Mouse (Mus musculus): ENCODE results near the gene Irs2. TPM values are rescaled to one million over a fixed set of nuclear protein-coding genes. Genes with fewer than 3 reads are reported as not detected.

Gene Irs2
- polyA plus RNA-seq, 1 experiment from 2014 or later, result 5.4 TPM

GRCm38 (mm10) chr8:10994390-10994954, 13.8 kb downstream of the Irs2 start:
- peaks cover 36% of the 10 kb centered on the region for H3K4me1 ChIP-seq (replicated peaks; ENCODE audit: control insufficient read depth, insufficient read depth, low read length)
- no peak overlapping the region for H3K4me3 ChIP-seq (replicated peaks; ENCODE audit: low read length)
- H3K27me3 ChIP-seq (replicated peaks; ENCODE audit: control insufficient read depth, insufficient read depth, low read length), result no peaks in the 10 kb centered on the region
- H3K9me3 ChIP-seq (ENCODE audit: control insufficient read depth, low read length), result no peaks in the 10 kb centered on the region
- H3K36me3 ChIP-seq (ENCODE audit: control insufficient read depth, insufficient read depth), result no peaks in the 10 kb centered on the region
- 92% methylated on average over 6 of the region's 6 CpGs for WGBS
- H3K4me2 ChIP-seq (ENCODE audit: low read length), result no peak overlapping the region
- H3K27ac ChIP-seq (ENCODE audit: low read length), result no peak overlapping the region
- H3K9ac ChIP-seq (replicated peaks; ENCODE audit: low read depth, low read length), result no peak overlapping the region
- ATAC-seq, result no peak

DNA sequence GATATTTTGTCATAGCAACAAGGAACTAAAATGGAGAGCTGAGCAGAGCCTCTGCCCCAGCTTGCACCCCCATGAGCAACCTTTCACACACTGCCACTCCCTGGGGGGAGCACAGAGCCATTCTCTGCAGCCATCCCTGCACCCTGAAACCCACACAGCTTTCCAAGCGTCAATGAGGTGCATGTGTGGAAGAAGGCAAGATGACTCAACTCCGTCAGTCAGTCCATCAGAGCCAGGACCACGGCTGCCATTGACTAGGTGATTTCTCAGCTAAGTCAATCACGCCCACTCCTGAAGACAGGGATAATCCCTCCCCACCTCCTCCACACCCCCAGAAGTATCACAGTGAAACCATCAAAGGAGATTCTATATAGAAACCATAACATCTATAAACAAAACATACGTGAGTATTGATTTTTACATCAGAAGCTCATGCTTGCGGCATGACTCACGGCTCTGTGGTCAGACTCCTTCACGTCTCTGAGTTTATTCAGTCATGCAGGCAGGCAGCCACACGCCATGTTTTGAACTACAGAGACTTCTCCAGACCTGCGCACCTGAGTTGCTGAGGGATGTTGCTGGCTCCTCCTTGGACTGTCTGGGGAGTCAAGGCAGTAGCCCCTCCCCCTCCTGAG, 14.6 kb downstream of the Irs2 start:
- Histone ChIP-seq H3K9me3 (ENCODE audit: control insufficient read depth, low read length) (no peaks in the 10 kb centered on the region), H3K4me1 (replicated peaks; ENCODE audit: control insufficient read depth, insufficient read depth, low read length) (peaks cover 40% of the 10 kb centered on the region), H3K27ac (ENCODE audit: low read length) (no peak overlapping the region), H3K36me3 (ENCODE audit: control insufficient read depth, insufficient read depth) (no peaks in the 10 kb centered on the region), H3K4me3 (replicated peaks; ENCODE audit: low read length) (no peak overlapping the region), H3K27me3 (replicated peaks; ENCODE audit: control insufficient read depth, insufficient read depth, low read length) (no peaks in the 10 kb centered on the region), H3K4me2 (ENCODE audit: low read length) (no peak overlapping the region), H3K9ac (replicated peaks; ENCODE audit: low read depth, low read length) (no peak overlapping the region)
- WGBS, result 95% methylated on average over 10 of the region's 10 CpGs
- ATAC-seq, result no peak

DNA sequence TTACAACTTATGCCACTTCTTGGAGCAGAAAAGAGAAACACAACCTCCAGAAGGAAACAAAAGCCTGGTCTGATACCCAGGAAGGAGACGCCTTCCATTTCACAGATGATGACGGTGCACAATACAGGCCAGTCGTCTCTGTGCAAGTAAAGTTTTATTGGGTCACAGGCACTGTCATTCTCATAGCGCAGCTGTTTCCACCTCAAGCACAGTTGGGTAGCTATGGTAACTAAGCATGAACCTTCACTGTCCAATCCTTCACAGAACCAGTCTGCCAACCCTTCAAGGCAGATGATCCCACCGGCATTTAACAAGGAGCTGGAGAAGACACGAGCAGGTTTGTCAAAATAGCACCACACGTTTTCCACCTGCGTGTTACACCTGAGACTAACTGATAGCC, 16.2 kb downstream of the Irs2 start:
- H3K4me1 ChIP-seq (replicated peaks; ENCODE audit: control insufficient read depth, insufficient read depth, low read length), result peaks cover 30% of the 10 kb centered on the region
- H3K4me2 ChIP-seq (ENCODE audit: low read length), result no peak overlapping the region
- H3K4me3 ChIP-seq (replicated peaks; ENCODE audit: low read length), result no peak overlapping the region
- no peak for ATAC-seq
- no peak overlapping the region for H3K9ac ChIP-seq (replicated peaks; ENCODE audit: low read depth, low read length)
- WGBS, result 56% methylated on average over 8 of the region's 8 CpGs
- no peaks in the 10 kb centered on the region for H3K9me3 ChIP-seq (ENCODE audit: control insufficient read depth, low read length)
- no peaks in the 10 kb centered on the region for H3K27me3 ChIP-seq (replicated peaks; ENCODE audit: control insufficient read depth, insufficient read depth, low read length)
- H3K27ac ChIP-seq (ENCODE audit: low read length), result no peak overlapping the region; the same call in 1 of the 2 replicates
- H3K36me3 ChIP-seq (ENCODE audit: control insufficient read depth, insufficient read depth), result no peaks in the 10 kb centered on the region

GRCm38 (mm10) chr8:10991323-10991722, 16.9 kb downstream of the Irs2 start:
- no peak overlapping the region for H3K9ac ChIP-seq (replicated peaks; ENCODE audit: low read depth, low read length)
- peaks cover 5% of the 10 kb centered on the region for H3K36me3 ChIP-seq (ENCODE audit: control insufficient read depth, insufficient read depth)
- 44% methylated on average over 2 of the region's 2 CpGs for WGBS
- peak overlapping the region; percentile 60 for H3K27ac ChIP-seq (ENCODE audit: low read length)
- H3K4me3 ChIP-seq (replicated peaks; ENCODE audit: low read length), result no peak overlapping the region
- no peaks in the 10 kb centered on the region for H3K9me3 ChIP-seq (ENCODE audit: control insufficient read depth, low read length)
- peak; percentile 16; the same call in 1 of the 2 replicates for ATAC-seq
- no peaks in the 10 kb centered on the region for H3K27me3 ChIP-seq (replicated peaks; ENCODE audit: control insufficient read depth, insufficient read depth, low read length)
- H3K4me2 ChIP-seq (ENCODE audit: low read length), result no peak overlapping the region
- H3K4me1 ChIP-seq (replicated peaks; ENCODE audit: control insufficient read depth, insufficient read depth, low read length), result peaks cover 30% of the 10 kb centered on the region

- WGBS, result 7% methylated on average over 10 of the region's 10 CpGs
- no peak overlapping the region for H3K4me2 ChIP-seq (ENCODE audit: low read length)
- peak; percentile 51 for ATAC-seq
Measured at GRCm38 (mm10) chr8:10990421-10991110, 17.7 kb downstream of the Irs2 start.

DNA sequence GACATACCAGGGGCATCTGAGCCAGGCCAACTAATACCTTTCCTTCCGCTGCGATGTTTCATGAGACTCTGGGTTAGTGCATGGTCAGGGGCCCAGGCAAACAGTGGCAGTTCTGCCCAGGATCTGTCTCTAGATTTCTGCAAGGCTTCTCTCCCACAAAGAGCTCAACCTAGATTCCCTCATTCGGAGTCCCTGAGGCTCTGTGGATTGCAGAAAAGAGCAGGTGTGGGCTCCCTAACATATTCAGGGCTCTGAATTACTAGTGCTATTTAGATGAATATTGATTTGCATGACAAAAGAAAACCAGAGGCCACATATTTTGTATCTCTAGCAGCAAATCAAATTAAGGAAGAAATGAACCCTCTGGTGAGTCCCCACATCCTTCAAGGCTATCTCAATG, 18.3 kb downstream of the Irs2 start:
- Histone ChIP-seq H3K4me1 (replicated peaks; ENCODE audit: control insufficient read depth, insufficient read depth, low read length) (peaks cover 30% of the 10 kb centered on the region), H3K27ac (ENCODE audit: low read length) (peak overlapping the region; percentile 62), H3K4me2 (ENCODE audit: low read length) (peak overlapping the region; percentile 12; the same call in 1 of the 2 replicates), H3K4me3 (replicated peaks; ENCODE audit: low read length) (no peak overlapping the region), H3K9ac (replicated peaks; ENCODE audit: low read depth, low read length) (peak overlapping the region; percentile 20; the same call in 1 of the 2 replicates), H3K36me3 (ENCODE audit: control insufficient read depth, insufficient read depth) (peaks cover 16% of the 10 kb centered on the region), H3K9me3 (ENCODE audit: control insufficient read depth, low read length) (no peaks in the 10 kb centered on the region), H3K27me3 (replicated peaks; ENCODE audit: control insufficient read depth, insufficient read depth, low read length) (no peaks in the 10 kb centered on the region)
- 33% methylated on average over 3 of the region's 3 CpGs for WGBS
- peak; percentile 57 for ATAC-seq

More at GRCm38 (mm10) chr8:10990421-10991110, 17.7 kb downstream of the Irs2 start:
- H3K4me3 ChIP-seq (replicated peaks; ENCODE audit: low read length), result no peak overlapping the region
- no peaks in the 10 kb centered on the region for H3K27me3 ChIP-seq (replicated peaks; ENCODE audit: control insufficient read depth, insufficient read depth, low read length)
- H3K9ac ChIP-seq (replicated peaks; ENCODE audit: low read depth, low read length), result no peak overlapping the region
- H3K27ac ChIP-seq (ENCODE audit: low read length), result peak overlapping the region; percentile 60
- peaks cover 12% of the 10 kb centered on the region for H3K36me3 ChIP-seq (ENCODE audit: control insufficient read depth, insufficient read depth)
- H3K9me3 ChIP-seq (ENCODE audit: control insufficient read depth, low read length), result no peaks in the 10 kb centered on the region
- peaks cover 30% of the 10 kb centered on the region for H3K4me1 ChIP-seq (replicated peaks; ENCODE audit: control insufficient read depth, insufficient read depth, low read length)

DNA sequence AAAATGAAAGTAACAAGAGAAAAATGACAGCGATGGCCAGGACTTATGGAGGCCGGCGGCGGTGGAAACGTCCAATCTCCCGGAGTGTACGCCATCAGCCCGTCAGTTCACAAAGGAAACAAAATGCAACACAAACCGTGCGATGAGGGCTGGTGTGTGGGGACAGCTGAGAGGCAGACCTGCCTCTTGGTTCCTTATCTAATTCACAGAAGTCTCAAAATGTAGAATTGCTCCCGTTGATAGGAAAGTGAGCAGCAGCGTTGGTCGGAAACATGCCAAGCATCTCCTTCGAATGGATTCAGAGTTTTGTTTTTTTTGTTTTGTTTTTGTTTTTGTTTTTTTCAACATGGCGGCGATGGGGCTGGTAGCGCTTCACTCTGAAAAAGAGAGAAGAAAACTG, 21.6 kb downstream of the Irs2 start:
- Histone ChIP-seq H3K4me1 (replicated peaks; ENCODE audit: control insufficient read depth, insufficient read depth, low read length) (peaks cover 22% of the 10 kb centered on the region), H3K9ac (replicated peaks; ENCODE audit: low read depth, low read length) (no peak overlapping the region), H3K4me3 (replicated peaks; ENCODE audit: low read length) (no peak overlapping the region), H3K27me3 (replicated peaks; ENCODE audit: control insufficient read depth, insufficient read depth, low read length) (no peaks in the 10 kb centered on the region), H3K36me3 (ENCODE audit: control insufficient read depth, insufficient read depth) (peaks cover 20% of the 10 kb centered on the region), H3K9me3 (ENCODE audit: control insufficient read depth, low read length) (no peaks in the 10 kb centered on the region), H3K27ac (ENCODE audit: low read length) (no peak overlapping the region), H3K4me2 (ENCODE audit: low read length) (no peak overlapping the region)
- ATAC-seq, result no peak
- WGBS, result 95% methylated on average over 17 of the region's 17 CpGs

DNA sequence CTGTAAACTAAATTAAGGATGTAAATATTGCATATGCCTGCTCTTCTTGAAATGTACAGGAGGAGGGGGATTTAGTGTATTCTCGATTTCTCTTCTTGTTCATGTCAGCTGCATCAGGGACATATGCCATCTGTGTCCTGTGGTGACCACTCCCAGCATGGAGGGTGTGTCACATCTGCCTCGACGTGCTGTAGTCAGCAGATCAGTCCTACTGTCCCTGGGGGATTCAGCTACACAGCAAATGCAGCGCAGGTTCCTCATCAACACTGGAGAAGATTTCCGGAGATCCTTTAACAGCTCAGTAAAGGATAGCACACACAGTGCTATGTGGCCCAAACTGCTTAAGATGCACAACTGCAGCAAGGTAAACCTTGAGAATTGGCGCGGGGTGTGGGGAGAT, 23.2 kb downstream of the Irs2 start:
- Histone ChIP-seq H3K4me2 (ENCODE audit: low read length) (no peak overlapping the region), H3K9me3 (ENCODE audit: control insufficient read depth, low read length) (no peaks in the 10 kb centered on the region), H3K4me3 (replicated peaks; ENCODE audit: low read length) (no peak overlapping the region), H3K27me3 (replicated peaks; ENCODE audit: control insufficient read depth, insufficient read depth, low read length) (no peaks in the 10 kb centered on the region), H3K4me1 (replicated peaks; ENCODE audit: control insufficient read depth, insufficient read depth, low read length) (peaks cover 10% of the 10 kb centered on the region), H3K27ac (ENCODE audit: low read length) (no peak overlapping the region), H3K9ac (replicated peaks; ENCODE audit: low read depth, low read length) (no peak overlapping the region), H3K36me3 (ENCODE audit: control insufficient read depth, insufficient read depth) (peaks cover 20% of the 10 kb centered on the region)
- 82% methylated on average over 7 of the region's 7 CpGs for WGBS
- no peak for ATAC-seq

DNA sequence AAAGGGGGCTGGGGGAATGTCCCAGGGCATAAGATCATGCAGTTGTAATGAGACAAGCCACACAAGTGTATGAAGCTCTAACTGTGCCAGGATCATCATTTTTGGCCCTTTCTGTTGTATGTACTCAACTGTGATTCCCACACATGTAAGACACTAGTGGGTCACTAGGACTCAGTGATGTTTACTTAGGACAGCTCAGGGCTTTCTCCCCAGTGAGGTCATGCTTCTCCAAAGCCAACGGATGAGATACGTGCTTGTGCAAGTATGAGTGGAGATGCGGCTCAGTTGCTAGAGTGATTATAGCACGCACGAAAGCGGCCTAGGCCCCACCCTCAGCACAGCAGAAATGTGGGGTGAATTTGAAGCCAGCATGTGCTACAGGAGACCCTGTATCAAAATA, 27.4 kb downstream of the Irs2 start:
- Histone ChIP-seq H3K9ac (replicated peaks; ENCODE audit: low read depth, low read length) (no peak overlapping the region), H3K9me3 (ENCODE audit: control insufficient read depth, low read length) (no peaks in the 10 kb centered on the region), H3K27ac (ENCODE audit: low read length) (no peak overlapping the region), H3K36me3 (ENCODE audit: control insufficient read depth, insufficient read depth) (peaks cover 11% of the 10 kb centered on the region), H3K4me1 (replicated peaks; ENCODE audit: control insufficient read depth, insufficient read depth, low read length) (peaks cover 15% of the 10 kb centered on the region), H3K4me3 (replicated peaks; ENCODE audit: low read length) (no peak overlapping the region), H3K4me2 (ENCODE audit: low read length) (no peak overlapping the region), H3K27me3 (replicated peaks; ENCODE audit: control insufficient read depth, insufficient read depth, low read length) (no peaks in the 10 kb centered on the region)
- no peak for ATAC-seq
- 94% methylated on average over 6 of the region's 6 CpGs for WGBS
